Mouse (Mus musculus) splenic B cell, adult 2 months (primary cell): ENCODE results near the gene Serpina3j.
"Not testable (repeated sequence)": the region's sequence is repeated elsewhere in the genome, so short reads cannot be mapped to it uniquely, and the experiment has no call there.

Source experiments
- DNase-seq: peaks from one replicate; pipeline ENCODE4 v3.0.0-alpha.2; 2011; ENCODE audit warnings: low read depth, low spot score
- H3K27me3 ChIP-seq: 2 replicates; pipeline ENCODE4 v1.6.1; 2012; ENCODE audit warnings: mild to moderate bottlenecking, low read length, moderate library complexity, mixed read lengths; ENCODE audit not compliant: control insufficient read depth, poor library complexity, insufficient read depth, severe bottlenecking
- H3K36me3 ChIP-seq: 2 replicates; pipeline ENCODE4 v1.6.1; 2012; ENCODE audit warnings: mild to moderate bottlenecking, low read length, moderate library complexity, mixed read lengths; ENCODE audit not compliant: control insufficient read depth, poor library complexity, insufficient read depth, severe bottlenecking

Serpina3j gene

GRCm38 (mm10) chr12:104314253-104314652 is at the start of gene Serpina3j:
Serpina3j (plus strand) TSS chr12:104314553.
- DNase-seq = no peak
- no peaks in the 10 kb centered on the region for H3K27me3 ChIP-seq
- no peaks in the 10 kb centered on the region for H3K36me3 ChIP-seq

- peak; percentile 21 for DNase-seq
- H3K36me3 ChIP-seq = no peaks in the 10 kb centered on the region
These were observed 48.0 kb upstream of the Serpina3j start for GRCm38 (mm10) chr12:104266374-104266773.

GRCm38 (mm10) chr12:104278216-104279055 is 35.9 kb upstream of the Serpina3j start:
- Histone ChIP-seq H3K27me3 (no peaks in the 10 kb centered on the region), H3K36me3 (no peaks in the 10 kb centered on the region)
- no peak for DNase-seq

More at GRCm38 (mm10) chr12:104266374-104266773, 48.0 kb upstream of the Serpina3j start:
- H3K27me3 ChIP-seq = no peaks in the 10 kb centered on the region

GRCm38 (mm10) chr12:104279056-104279435 is 35.3 kb upstream of the Serpina3j start:
- H3K36me3 ChIP-seq = no peaks in the 10 kb centered on the region
- no peak for DNase-seq

GRCm38 (mm10) chr12:104283380-104283779 is 31.0 kb upstream of the Serpina3j start:
- Histone ChIP-seq H3K36me3 (no peaks in the 10 kb centered on the region), H3K27me3 (no peaks in the 10 kb centered on the region)
- DNase-seq = no peak

More at GRCm38 (mm10) chr12:104279056-104279435, 35.3 kb upstream of the Serpina3j start:
- no peaks in the 10 kb centered on the region for H3K27me3 ChIP-seq

- no peaks in the 10 kb centered on the region for H3K27me3 ChIP-seq
- DNase-seq = no peak
- H3K36me3 ChIP-seq = no peaks in the 10 kb centered on the region
These were observed 26.0 kb upstream of the Serpina3j start for GRCm38 (mm10) chr12:104288336-104288735.

GRCm38 (mm10) chr12:104289872-104290271 is 24.5 kb upstream of the Serpina3j start:
- no peaks in the 10 kb centered on the region for H3K27me3 ChIP-seq
- no peak for DNase-seq
- no peaks in the 10 kb centered on the region for H3K36me3 ChIP-seq

- no peaks in the 10 kb centered on the region for H3K27me3 ChIP-seq
- no peak for DNase-seq
- H3K36me3 ChIP-seq = no peaks in the 10 kb centered on the region
These were observed 20.4 kb upstream of the Serpina3j start for GRCm38 (mm10) chr12:104293963-104294362.

GRCm38 (mm10) chr12:104298049-104298448 is 16.3 kb upstream of the Serpina3j start:
- Histone ChIP-seq H3K27me3 (no peaks in the 10 kb centered on the region), H3K36me3 (no peaks in the 10 kb centered on the region)
- no peak for DNase-seq

- Histone ChIP-seq H3K27me3 (no peaks in the 10 kb centered on the region), H3K36me3 (no peaks in the 10 kb centered on the region)
- DNase-seq = no peak
These were observed 8.4 kb upstream of the Serpina3j start for GRCm38 (mm10) chr12:104305991-104306390.

GRCm38 (mm10) chr12:104322454-104322853 is 8.1 kb downstream of the Serpina3j start:
- DNase-seq = no peak
- Histone ChIP-seq H3K36me3 (no peaks in the 10 kb centered on the region), H3K27me3 (no peaks in the 10 kb centered on the region)

GRCm38 (mm10) chr12:104331701-104332100 is 17.3 kb downstream of the Serpina3j start:
- no peak for DNase-seq
- H3K36me3 ChIP-seq = no peaks in the 10 kb centered on the region
- no peaks in the 10 kb centered on the region for H3K27me3 ChIP-seq

- H3K27me3 ChIP-seq, H3K36me3 ChIP-seq, DNase-seq: not testable (repeated sequence)
These were observed 22.5 kb downstream of the Serpina3j start for GRCm38 (mm10) chr12:104336873-104337272.

- not testable (repeated sequence) for DNase-seq
These were observed 23.9 kb downstream of the Serpina3j start, which contains the start of the genes Serpina3k and Serpina3m for GRCm38 (mm10) chr12:104338226-104338625. Serpina3k (plus strand) TSS chr12:104338486. Serpina3m (plus strand) TSS chr12:104338486.

GRCm38 (mm10) chr12:104338705-104339104 is 24.4 kb downstream of the Serpina3j start:
- Histone ChIP-seq H3K36me3 (no peaks in the 10 kb centered on the region), H3K27me3 (no peaks in the 10 kb centered on the region)
- no peak for DNase-seq

More at GRCm38 (mm10) chr12:104338226-104338625, 23.9 kb downstream of the Serpina3j start, which contains the start of the genes Serpina3k and Serpina3m:
- H3K27me3 ChIP-seq, H3K36me3 ChIP-seq: not testable (repeated sequence)
